Mouse (Mus musculus): ENCODE measurements at regions not wholly inside any gene's neighbourhood (a gene's known extent, or its start where the extent isn't known, plus 50 kb on each side); places are given as distances from the start of the nearest gene placed in this dataset.
A peak's percentile ranks its signal among the peaks of the same experiment; 100 is the strongest.

GRCm38 (mm10) chr8:34392208-34392980 is 280.9 kb upstream of the Gm10131 start:
- no peak for DNase-seq (ENCODE audit: low read depth in 2 of 2, low spot score in 2 of 2)

DNA sequence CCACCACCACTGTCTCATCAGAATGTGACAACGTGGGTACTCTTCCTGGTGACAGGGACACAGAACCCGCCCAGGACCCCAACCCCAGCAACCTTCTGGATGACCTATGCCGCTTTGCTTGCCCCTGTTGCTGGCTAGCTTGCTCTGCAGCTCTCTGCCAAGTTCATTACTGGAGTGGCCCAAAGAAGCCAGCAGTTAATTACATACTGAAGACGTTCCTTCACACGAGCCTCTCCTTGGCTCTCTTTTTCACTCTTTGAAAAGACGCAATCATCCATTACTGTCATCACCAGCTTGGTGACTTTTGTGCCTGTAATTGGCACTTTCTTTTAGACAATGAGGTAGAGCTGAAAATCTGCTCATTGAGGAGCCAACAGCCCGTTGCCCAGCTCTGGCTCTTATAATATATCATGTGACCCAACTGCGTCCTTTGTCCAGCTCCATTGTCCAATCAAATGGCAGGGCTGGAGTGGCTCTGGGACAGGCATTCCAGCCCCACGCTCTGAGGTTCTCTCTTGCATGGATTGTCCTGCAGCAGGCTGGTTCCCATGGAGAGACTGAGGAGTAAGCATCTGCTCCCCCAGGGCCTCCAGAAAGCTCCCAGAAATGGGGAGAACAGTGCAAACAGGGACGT is 274.4 kb upstream of the Gm10131 start:
- no peak for DNase-seq (ENCODE audit: low read depth in 2 of 2, low spot score in 2 of 2)

DNA sequence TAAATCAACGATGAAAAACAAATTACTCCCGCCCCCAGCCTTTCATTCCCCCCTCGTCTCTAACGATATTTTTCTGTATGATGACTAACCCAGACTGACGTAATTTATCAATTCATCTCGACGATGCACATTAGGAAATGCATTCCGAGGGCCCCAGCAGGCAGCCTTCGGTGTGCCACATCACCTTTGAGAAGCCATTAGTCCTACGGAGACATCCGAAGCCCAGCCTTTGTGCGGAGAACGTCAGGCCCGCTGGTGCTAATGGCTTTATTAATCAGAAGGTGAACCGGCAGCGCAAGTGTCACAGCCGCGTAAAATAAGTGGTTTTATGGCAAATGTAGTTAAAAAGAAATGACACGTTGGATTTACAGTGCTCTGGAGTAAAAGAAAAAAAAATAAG is 269.1 kb upstream of the Gm10131 start:
- DNase-seq (ENCODE audit: low read depth in 2 of 2, low spot score in 2 of 2), result no peak

GRCm38 (mm10) chr8:34377154-34377553 is 265.6 kb upstream of the Gm10131 start:
- DNase-seq (ENCODE audit: low read depth in 2 of 2, low spot score in 2 of 2), result no peak

GRCm38 (mm10) chr8:34374242-34374641 is 262.7 kb upstream of the Gm10131 start:
- no peak for DNase-seq (ENCODE audit: low read depth in 2 of 2, low spot score in 2 of 2)

DNA sequence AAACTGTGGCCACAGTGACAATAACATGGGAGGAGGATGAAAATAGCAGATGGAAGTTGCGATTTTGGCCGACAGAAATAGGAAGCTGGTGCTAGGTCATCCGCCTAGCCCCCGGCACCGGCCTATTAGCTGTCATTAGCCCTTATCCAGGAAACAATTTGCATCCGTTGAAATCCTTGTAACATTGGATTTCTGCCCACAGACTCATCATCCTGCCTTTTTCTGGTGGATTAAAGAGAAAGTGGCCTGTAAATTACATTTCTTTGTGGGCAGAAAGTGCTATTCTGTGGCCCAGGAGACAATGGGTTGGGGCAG is 261.1 kb upstream of the Gm10131 start:
- no peak for DNase-seq (ENCODE audit: low read depth in 2 of 2, low spot score in 2 of 2)

DNA sequence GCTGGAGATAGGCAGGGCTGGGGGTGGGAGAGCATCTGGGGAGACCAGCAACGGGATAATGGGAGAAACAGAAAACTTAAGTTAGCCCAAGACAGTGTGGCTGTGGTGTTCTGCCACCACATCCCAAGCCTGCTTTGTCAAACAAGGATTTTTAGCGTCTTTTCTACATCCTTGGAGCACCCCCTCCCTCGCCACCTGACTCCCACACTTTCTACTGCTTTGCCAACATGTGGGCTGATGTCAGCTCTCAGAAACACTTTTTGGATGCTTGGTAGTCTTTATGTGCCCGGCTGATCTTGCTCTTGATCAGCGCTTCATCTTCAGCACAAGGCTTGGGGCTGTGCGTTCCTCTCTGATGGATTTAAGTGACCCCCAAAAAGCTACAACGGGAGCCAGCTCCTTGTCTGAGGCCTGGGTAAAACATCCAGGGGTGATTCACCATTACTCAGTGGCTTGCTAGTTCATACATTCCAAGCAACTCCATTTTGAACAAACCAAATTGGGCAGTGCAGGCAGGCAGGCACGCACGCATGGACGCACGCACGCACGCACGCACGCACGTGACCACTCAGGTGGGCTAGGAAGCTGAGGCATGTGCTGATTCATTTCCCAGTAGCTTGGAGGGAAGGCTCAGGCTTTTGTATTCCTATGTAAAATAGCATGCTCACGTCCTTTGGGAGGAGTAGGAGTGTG is 260.6 kb upstream of the Gm10131 start:
- no peak for DNase-seq (ENCODE audit: low read depth in 2 of 2, low spot score in 2 of 2)

GRCm38 (mm10) chr8:34371391-34371790 is 259.9 kb upstream of the Gm10131 start:
- DNase-seq (ENCODE audit: low read depth in 2 of 2, low spot score in 2 of 2), result no peak

DNA sequence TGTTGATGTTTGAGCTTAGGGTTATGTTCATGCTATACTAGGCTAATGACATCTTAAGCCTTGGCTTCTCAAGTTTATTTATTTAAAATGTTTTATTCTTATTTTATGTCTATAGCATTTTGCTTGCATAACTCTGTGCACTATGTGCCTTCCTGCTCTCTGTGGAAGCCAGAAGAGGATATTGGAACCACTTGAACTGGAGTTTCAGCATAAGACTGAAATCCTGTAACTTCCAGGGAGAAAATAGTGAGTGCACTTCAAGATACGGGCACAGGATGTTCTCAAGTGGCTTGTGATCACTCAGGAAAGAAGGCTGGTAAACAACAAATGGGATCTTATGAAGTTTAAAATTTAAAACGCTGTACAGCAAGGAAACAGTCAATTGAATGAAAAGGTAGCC is 257.0 kb upstream of the Gm10131 start:
- no peak for DNase-seq (ENCODE audit: low read depth in 2 of 2, low spot score in 2 of 2)

- peak in 1 of 2 experiments; percentile 2 for DNase-seq (ENCODE audit: low read depth in 2 of 2, low spot score in 2 of 2)
These were observed 253.0 kb upstream of the Gm10131 start for GRCm38 (mm10) chr8:34364446-34365035.

- DNase-seq (ENCODE audit: low read depth in 2 of 2, low spot score in 2 of 2), result no peak
These were observed 252.1 kb upstream of the Gm10131 start for GRCm38 (mm10) chr8:34363679-34364078.

- no peak for DNase-seq (ENCODE audit: low read depth in 2 of 2, low spot score in 2 of 2)
These were observed 251.6 kb upstream of the Gm10131 start for GRCm38 (mm10) chr8:34363131-34363530.

GRCm38 (mm10) chr8:34361377-34361776 is 249.8 kb upstream of the Gm10131 start:
- no peak for DNase-seq (ENCODE audit: low read depth in 2 of 2, low spot score in 2 of 2)

DNA sequence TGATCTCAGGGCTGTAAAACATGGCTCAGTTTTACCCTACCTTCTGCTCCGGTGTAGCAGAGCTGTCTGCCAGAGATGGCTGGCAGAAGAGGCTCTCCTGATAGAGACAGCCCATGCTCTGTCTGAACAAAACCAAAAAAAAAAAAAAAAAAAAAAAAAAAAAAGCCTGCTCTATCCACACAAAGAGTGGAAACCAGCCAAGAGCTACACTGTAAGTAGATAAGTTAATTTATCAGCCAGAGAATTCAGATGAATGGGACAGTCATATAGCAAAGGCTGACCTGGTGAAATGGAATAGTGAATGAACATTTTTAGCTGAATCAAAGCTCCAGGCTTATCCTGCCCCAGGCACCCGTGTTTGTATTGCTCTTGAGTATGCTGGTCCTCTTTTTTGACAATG is 248.2 kb upstream of the Gm10131 start:
- DNase-seq (ENCODE audit: low read depth in 2 of 2, low spot score in 2 of 2), result no peak

- no peak for DNase-seq (ENCODE audit: low read depth in 2 of 2, low spot score in 2 of 2)
These were observed 243.5 kb upstream of the Gm10131 start for GRCm38 (mm10) chr8:34355059-34355458.

DNA sequence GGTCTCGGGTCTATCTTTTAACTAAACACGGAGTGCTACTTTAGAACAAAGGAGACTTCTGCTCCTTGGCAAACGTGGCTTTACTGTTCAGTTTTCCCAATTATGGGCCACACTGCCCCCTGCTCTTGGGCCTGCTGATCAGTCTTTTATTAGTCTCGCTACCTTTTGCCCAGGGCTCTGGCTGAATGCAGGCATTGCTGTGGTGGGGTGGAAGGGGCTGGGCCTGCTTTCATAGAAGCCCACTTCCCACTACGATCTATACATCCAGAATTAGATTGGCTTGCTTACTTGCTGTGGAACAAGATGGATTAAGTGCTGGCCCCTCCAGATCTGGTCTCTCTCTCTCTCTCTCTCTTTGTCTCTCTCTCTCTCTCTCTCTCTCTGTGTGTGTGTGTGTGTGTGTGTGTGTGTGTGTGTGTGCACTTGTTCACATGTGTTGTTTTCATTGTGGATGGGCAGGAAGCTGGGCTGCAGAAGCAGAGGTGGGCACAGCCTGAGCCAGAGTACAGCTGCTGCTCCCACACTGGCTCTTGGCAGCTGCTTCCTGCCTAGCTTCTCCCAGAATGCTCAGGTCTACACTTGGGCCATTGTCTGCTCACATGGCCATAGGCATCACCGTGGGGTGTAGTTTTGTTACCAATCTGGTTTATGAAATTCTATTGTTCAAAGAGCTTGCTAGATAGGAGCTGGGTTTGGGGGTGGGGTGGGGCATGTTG is 241.8 kb upstream of the Gm10131 start:
- DNase-seq (ENCODE audit: low read depth in 2 of 2, low spot score in 2 of 2), result no peak

DNA sequence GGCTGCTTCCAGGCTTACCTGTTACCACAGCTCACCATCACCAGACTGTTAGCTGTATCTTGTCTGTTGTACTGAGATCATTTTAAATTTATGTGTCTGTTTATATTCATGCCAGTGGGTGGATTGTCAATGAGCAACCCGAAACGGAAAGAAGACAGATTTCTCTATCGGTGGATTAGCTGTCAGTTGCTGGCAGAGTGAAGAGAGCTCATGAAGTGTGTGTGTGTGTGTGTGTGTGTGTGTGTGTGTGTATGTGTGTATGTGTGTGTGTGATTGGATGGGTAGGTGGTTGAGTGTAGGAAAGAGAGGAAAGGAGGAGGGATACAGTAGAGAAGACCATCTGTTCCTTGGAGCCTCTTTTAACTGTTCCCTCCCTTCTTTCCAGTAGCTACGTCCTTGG is 223.3 kb upstream of the Gm10131 start:
- DNase-seq (ENCODE audit: low read depth in 2 of 2, low spot score in 2 of 2), result no peak

DNA sequence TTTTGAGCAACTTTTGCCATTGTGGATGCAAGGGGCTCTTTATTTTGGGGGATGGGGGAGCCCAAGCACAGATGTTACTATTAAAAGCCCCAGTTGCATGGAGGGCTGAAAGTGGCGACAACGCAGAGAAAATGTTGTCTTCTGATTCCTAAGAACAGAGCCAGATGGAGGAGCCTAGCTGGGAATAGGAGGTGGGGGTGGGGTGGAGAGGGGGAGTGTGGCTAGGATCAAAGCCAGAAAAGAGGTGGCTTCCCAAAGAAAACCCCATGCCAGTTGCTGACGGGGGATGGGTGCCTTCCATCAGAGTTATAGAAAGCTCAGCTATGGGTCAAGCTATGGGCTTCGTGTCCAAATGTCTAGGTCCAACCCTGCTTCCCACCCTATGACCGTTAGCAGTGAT is 220.1 kb upstream of the Gm10131 start:
- DNase-seq (ENCODE audit: low read depth in 2 of 2, low spot score in 2 of 2), result no peak

- DNase-seq (ENCODE audit: low read depth in 2 of 2, low spot score in 2 of 2), result no peak
These were observed 215.1 kb upstream of the Gm10131 start for GRCm38 (mm10) chr8:34326614-34326965.

- DNase-seq (ENCODE audit: low read depth in 2 of 2, low spot score in 2 of 2), result no peak
These were observed 214.5 kb upstream of the Gm10131 start for GRCm38 (mm10) chr8:34325841-34326613.

GRCm38 (mm10) chr8:34320158-34320587 is 208.6 kb upstream of the Gm10131 start:
- DNase-seq (ENCODE audit: low read depth in 2 of 2, low spot score in 2 of 2), result no peak

All from CD8-positive naive resting alpha-beta T cell, adult 2 months (primary cell).